Mouse (Mus musculus) retina, postnatal 1 day (tissue): ENCODE data around the gene Nxpe4.

Experiments used
- DNase-seq: peaks from one replicate; pipeline ENCODE4 v3.0.0-alpha.2; 2012

Nxpe4 gene

GRCm38 (mm10) chr9:48241791-48242190 is 80.0 kb downstream of the Nxpe4 start:
- DNase-seq, result no peak

- DNase-seq, result no peak
Observed at GRCm38 (mm10) chr9:48242756-48243155, 80.9 kb downstream of the Nxpe4 start.

GRCm38 (mm10) chr9:48244175-48244574 is 82.4 kb downstream of the Nxpe4 start:
- DNase-seq, result no peak

- DNase-seq, result peak; percentile 56
Observed at GRCm38 (mm10) chr9:48245525-48245924, 83.7 kb downstream of the Nxpe4 start.

GRCm38 (mm10) chr9:48247276-48247675 is 85.5 kb downstream of the Nxpe4 start:
- no peak for DNase-seq

GRCm38 (mm10) chr9:48252236-48252635 is 90.4 kb downstream of the Nxpe4 start:
- peak; percentile 41 for DNase-seq

GRCm38 (mm10) chr9:48257001-48257400 is 95.2 kb downstream of the Nxpe4 start:
- no peak for DNase-seq

- DNase-seq, result peak; percentile 85
Observed at GRCm38 (mm10) chr9:48257741-48258423, 96.1 kb downstream of the Nxpe4 start.

- DNase-seq, result no peak
Observed at GRCm38 (mm10) chr9:48264616-48265015, 102.8 kb downstream of the Nxpe4 start.

GRCm38 (mm10) chr9:48265491-48265890 is 103.7 kb downstream of the Nxpe4 start:
- DNase-seq, result no peak

- peak; percentile 85 for DNase-seq
Observed at GRCm38 (mm10) chr9:48266286-48267027, 104.6 kb downstream of the Nxpe4 start.

- peak; percentile 78 for DNase-seq
Observed at GRCm38 (mm10) chr9:48267028-48267441, 105.2 kb downstream of the Nxpe4 start.

- DNase-seq, result no peak
Observed at GRCm38 (mm10) chr9:48267960-48268359, 106.1 kb downstream of the Nxpe4 start.

GRCm38 (mm10) chr9:48276831-48277230 is 115.0 kb downstream of the Nxpe4 start:
- no peak for DNase-seq

- DNase-seq, result no peak
Observed at GRCm38 (mm10) chr9:48284221-48284620, 122.4 kb downstream of the Nxpe4 start.

- no peak for DNase-seq
Observed at GRCm38 (mm10) chr9:48290281-48290680, 128.5 kb downstream of the Nxpe4 start.

GRCm38 (mm10) chr9:48294754-48295153 is 132.9 kb downstream of the Nxpe4 start:
- DNase-seq, result no peak

- DNase-seq, result no peak
Observed at GRCm38 (mm10) chr9:48298983-48299382, 137.2 kb downstream of the Nxpe4 start.

GRCm38 (mm10) chr9:48303564-48303963 is 141.7 kb downstream of the Nxpe4 start:
- peak; percentile 23 for DNase-seq

GRCm38 (mm10) chr9:48311241-48311640 is 149.4 kb downstream of the Nxpe4 start:
- DNase-seq, result no peak

GRCm38 (mm10) chr9:48314194-48314593 is 152.4 kb downstream of the Nxpe4 start:
- no peak for DNase-seq

- DNase-seq, result no peak
Observed at GRCm38 (mm10) chr9:48315825-48316224, 154.0 kb downstream of the Nxpe4 start.

GRCm38 (mm10) chr9:48326338-48326737 is 164.5 kb downstream of the Nxpe4 start:
- DNase-seq, result no peak

- DNase-seq, result no peak
Observed at GRCm38 (mm10) chr9:48329597-48329996, 167.8 kb downstream of the Nxpe4 start.
